ENCODE assay signal across 8 mouse cellular contexts in the genomic region with DNA sequence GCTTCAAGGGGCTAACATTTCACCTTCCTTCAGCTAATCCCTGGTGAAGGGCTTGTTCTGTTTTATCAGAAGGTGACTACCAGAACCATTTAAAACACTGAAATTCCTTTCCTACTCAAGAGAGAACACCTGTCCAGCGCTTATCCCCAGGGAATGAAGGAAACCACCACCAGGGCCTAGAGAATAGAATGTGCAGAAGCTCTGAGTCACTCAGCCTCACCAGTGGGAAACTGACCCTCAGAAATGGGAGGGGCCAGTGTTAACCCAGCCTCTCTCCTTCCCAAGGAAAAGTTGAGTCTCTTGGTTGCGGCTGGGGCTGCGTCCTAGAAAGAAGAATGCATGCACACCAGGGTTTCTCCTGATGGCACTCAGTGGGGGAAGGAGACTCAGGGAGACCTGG. TPM values are rescaled to one million over a fixed set of nuclear protein-coding genes. Genes with fewer than 3 reads are reported as not detected.
DNase-seq lines count a peak whose midpoint lies in the region; ATAC-seq and TF ChIP-seq lines count a peak whose summit lies in the region.

No protein-coding gene starts in this region.

- no peaks in the 10 kb centered on the region for H3K36me3 ChIP-seq in intestine, embryonic 14.5 days (ENCODE audit: control insufficient read depth, insufficient read depth, low read length)
- no peaks in the 10 kb centered on the region for H3K36me3 ChIP-seq in stomach, embryonic 15.5 days

- no peaks in the 10 kb centered on the region for H3K27me3 ChIP-seq in cerebellum, adult 2 months (ENCODE audit: control insufficient read depth, insufficient read depth, low read length)
- H3K27me3 ChIP-seq in intestine, embryonic 14.5 days (replicated peaks; ENCODE audit: control insufficient read depth, insufficient read depth, low read length): no peaks in the 10 kb centered on the region
- H3K27me3 ChIP-seq in stomach, embryonic 15.5 days (replicated peaks): no peaks in the 10 kb centered on the region

- peak overlapping the region; percentile 49 for H3K4me3 ChIP-seq in cerebellum, adult 2 months (replicated peaks; ENCODE audit: insufficient read depth, low read depth, low read length)
- no peak overlapping the region for H3K4me3 ChIP-seq in intestine, embryonic 14.5 days (ENCODE audit: low read depth, low read length)
- no peak overlapping the region for H3K4me3 ChIP-seq in stomach, embryonic 15.5 days (replicated peaks)

- TF ChIP-seq POLR2A in cerebellum, adult 2 months (IDR thresholded peaks at IDR 0.05; ENCODE audit: borderline replicate concordance, insufficient read depth, low read length): no peak

- H3K4me1 ChIP-seq in cerebellum, adult 2 months (ENCODE audit: control insufficient read depth, insufficient read depth, low read length): peaks cover 31% of the 10 kb centered on the region
- peaks cover 36% of the 10 kb centered on the region for H3K4me1 ChIP-seq in intestine, embryonic 14.5 days (replicated peaks; ENCODE audit: control insufficient read depth, insufficient read depth, low read length)
- peaks cover 34% of the 10 kb centered on the region for H3K4me1 ChIP-seq in stomach, embryonic 15.5 days

- peak overlapping the region; percentile 70; the same call in 1 of the 2 replicates for H3K27ac ChIP-seq in cerebellum, adult 2 months (ENCODE audit: insufficient read depth, low read length)
- peak overlapping the region; percentile 3; the same call in 1 of the 2 replicates for H3K27ac ChIP-seq in intestine, embryonic 14.5 days (ENCODE audit: low read depth)
- peak overlapping the region; percentile 61 for H3K27ac ChIP-seq in stomach, embryonic 15.5 days

- TF ChIP-seq CTCF in cerebellum, adult 2 months (IDR thresholded peaks at IDR 0.05; ENCODE audit: borderline replicate concordance, insufficient read depth, low read depth, low read length): no peak

- H3K4me2 ChIP-seq in intestine, embryonic 14.5 days (ENCODE audit: low read length): no peak overlapping the region
- peak overlapping the region; percentile 1; the same call in 1 of the 2 replicates for H3K4me2 ChIP-seq in stomach, embryonic 15.5 days

- H3K9ac ChIP-seq in intestine, embryonic 14.5 days (ENCODE audit: low read length): no peak overlapping the region
- H3K9ac ChIP-seq in stomach, embryonic 15.5 days: no peak overlapping the region

- WGBS in cerebellum, adult 2 months: 26% methylated on average over 3 of the region's 3 CpGs
- WGBS in intestine, embryonic 14.5 days: 74% methylated on average over 3 of the region's 3 CpGs
- WGBS in stomach, embryonic 15.5 days: 61% methylated on average over 3 of the region's 3 CpGs

- H3K9me3 ChIP-seq in intestine, embryonic 14.5 days (ENCODE audit: control insufficient read depth, low read length): no peaks in the 10 kb centered on the region
- no peaks in the 10 kb centered on the region for H3K9me3 ChIP-seq in stomach, embryonic 15.5 days

- no peak for ATAC-seq in intestine, embryonic 14.5 days (replicated peaks; ENCODE audit: low FRiP score, low TSS enrichment, low read depth)
- ATAC-seq in stomach, embryonic 15.5 days (ENCODE audit: insufficient read depth, low FRiP score, low read depth): no peak

- DNase-seq in cerebellum, adult 2 months: peak in 1 of 2 experiments; percentile 24
- no peak for DNase-seq in cerebellum, postnatal 10 days
- DNase-seq in lung, postnatal 10 days: peak; percentile 19
- DNase-seq in lung, adult 18-20 months: no peak
- no peak for DNase-seq in intestine, embryonic 14.5 days (ENCODE audit: low spot score)
- DNase-seq in embryo, embryonic 9.5 days (ENCODE audit: extremely low spot score): no peak
- DNase-seq in ovary, postnatal 10 days (ENCODE audit: low spot score): no peak

RNA-seq across cellular contexts. Expression of a gene that starts 3.1 kb away (rescaled TPM):
- 402 and 421 TPM in 2 replicates for polyA plus RNA-seq in cerebellum, adult 2 months (2012; rRNA removed)
- 22.0 and 22.9 TPM in 2 replicates for polyA plus RNA-seq in intestine, embryonic 14.5 days (2014; fragmentation: Nextera tagmentation; extraction: Ambion mirVana)
- 35.9 and 37.7 TPM in 2 replicates for polyA plus RNA-seq in stomach, embryonic 15.5 days (2015; fragmentation: Nextera tagmentation; extraction: Ambion mirVana)

RNA-seq across cellular contexts. Expression of a gene that starts 7.4 kb away (rescaled TPM):
- polyA plus RNA-seq in cerebellum, adult 2 months (2012; rRNA removed): 60.6 and 61.1 TPM in 2 replicates
- 22.7 and 22.9 TPM in 2 replicates for polyA plus RNA-seq in intestine, embryonic 14.5 days (2014; fragmentation: Nextera tagmentation; extraction: Ambion mirVana)
- 22.0 and 22.3 TPM in 2 replicates for polyA plus RNA-seq in stomach, embryonic 15.5 days (2015; fragmentation: Nextera tagmentation; extraction: Ambion mirVana)

RNA-seq across cellular contexts. Expression of a gene that starts 10.0 kb away (rescaled TPM):
- 246 and 265 TPM in 2 replicates for polyA plus RNA-seq in cerebellum, adult 2 months (2012; rRNA removed)
- polyA plus RNA-seq in intestine, embryonic 14.5 days (2014; fragmentation: Nextera tagmentation; extraction: Ambion mirVana): 105 and 107 TPM in 2 replicates
- polyA plus RNA-seq in stomach, embryonic 15.5 days (2015; fragmentation: Nextera tagmentation; extraction: Ambion mirVana): 98.1 and 103 TPM in 2 replicates

RNA-seq across cellular contexts. Expression of a gene that starts 31.4 kb away (rescaled TPM):
- 81.3 and 88.0 TPM in 2 replicates for polyA plus RNA-seq in cerebellum, adult 2 months (2012; rRNA removed)
- polyA plus RNA-seq in intestine, embryonic 14.5 days (2014; fragmentation: Nextera tagmentation; extraction: Ambion mirVana): 32.7 and 35.7 TPM in 2 replicates
- 38.8 and 44.6 TPM in 2 replicates for polyA plus RNA-seq in stomach, embryonic 15.5 days (2015; fragmentation: Nextera tagmentation; extraction: Ambion mirVana)

RNA-seq across cellular contexts. Expression of a gene that starts 31.7 kb away (rescaled TPM):
- polyA plus RNA-seq in cerebellum, adult 2 months (2012; rRNA removed): 221 and 222 TPM in 2 replicates
- 41.2 and 47.4 TPM in 2 replicates for polyA plus RNA-seq in intestine, embryonic 14.5 days (2014; fragmentation: Nextera tagmentation; extraction: Ambion mirVana)
- 37.3 and 41.2 TPM in 2 replicates for polyA plus RNA-seq in stomach, embryonic 15.5 days (2015; fragmentation: Nextera tagmentation; extraction: Ambion mirVana)

Comparison
In these comparisons a context has a peak if more than half of its experiments do, and no peak if none do; other contexts are left out.
1. H3K27ac ChIP-seq: peak in every context shown above with its lines; median percentile 70 in cerebellum, adult 2 months; 61 in stomach, embryonic 15.5 days; 3 in intestine, embryonic 14.5 days.
2. RNA of a gene that starts 3.1 kb away (polyA plus RNA-seq): 402 to 421 TPM in cerebellum, adult 2 months; 35.9 to 37.7 TPM in stomach, embryonic 15.5 days and 22.0 to 22.9 TPM in intestine, embryonic 14.5 days; every median in the first group is over 10 times any median in the second.